Mouse (Mus musculus): ENCODE results near the gene Sdr42e1.

Gene Sdr42e1

DNA sequence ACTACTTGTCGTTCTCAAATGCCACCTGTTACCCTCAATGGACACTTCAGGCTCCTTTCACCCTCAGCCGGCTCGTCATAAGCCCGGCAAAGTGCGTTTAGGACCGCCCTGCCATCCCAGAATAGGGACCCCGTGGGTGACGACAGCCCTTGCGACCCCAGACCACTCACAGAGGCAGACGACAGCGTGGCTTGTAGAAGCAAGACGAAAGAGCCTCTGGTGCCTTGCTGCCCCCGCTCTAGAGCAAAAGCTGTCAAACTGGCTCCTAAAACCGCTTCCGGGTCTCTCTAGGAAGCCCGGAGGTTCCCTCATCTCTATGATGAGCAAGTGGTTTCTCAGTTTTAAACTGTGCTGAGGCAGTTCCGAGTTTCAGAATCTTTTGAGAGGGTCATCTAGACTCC, at the start of gene Sdr42e1:
TSS of gene Sdr42e1 (minus strand) at position 260 of the 401 bp plus-strand sequence.
- DNase-seq (ENCODE audit: low spot score) = peak; percentile 67

- DNase-seq (ENCODE audit: low spot score) = no peak
Observed at GRCm38 (mm10) chr8:117718152-117718860, 44.8 kb upstream of the Sdr42e1 start.

DNA sequence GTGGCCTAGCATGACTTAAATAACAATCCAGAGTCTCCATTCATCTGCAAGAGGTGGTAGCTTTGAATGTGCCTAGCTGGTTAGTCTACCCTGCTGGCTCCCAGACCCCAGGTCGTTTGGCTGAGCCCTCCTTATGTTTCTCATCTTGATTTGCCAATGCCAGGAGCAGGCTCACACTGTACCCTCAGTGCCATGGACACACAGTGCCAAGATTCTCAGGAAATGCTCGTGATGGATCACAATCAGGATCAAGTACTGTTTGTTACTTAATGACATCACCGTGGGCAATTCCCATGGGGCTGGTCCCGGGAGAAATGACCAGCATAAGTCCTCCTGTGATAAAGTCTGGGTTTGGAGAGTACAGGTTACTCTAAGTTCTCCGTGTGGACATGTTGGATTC, 42.4 kb upstream of the Sdr42e1 start:
- DNase-seq (ENCODE audit: low spot score) = no peak

- DNase-seq (ENCODE audit: low spot score) = no peak
Observed at GRCm38 (mm10) chr8:117714604-117715003, 41.1 kb upstream of the Sdr42e1 start.

DNA sequence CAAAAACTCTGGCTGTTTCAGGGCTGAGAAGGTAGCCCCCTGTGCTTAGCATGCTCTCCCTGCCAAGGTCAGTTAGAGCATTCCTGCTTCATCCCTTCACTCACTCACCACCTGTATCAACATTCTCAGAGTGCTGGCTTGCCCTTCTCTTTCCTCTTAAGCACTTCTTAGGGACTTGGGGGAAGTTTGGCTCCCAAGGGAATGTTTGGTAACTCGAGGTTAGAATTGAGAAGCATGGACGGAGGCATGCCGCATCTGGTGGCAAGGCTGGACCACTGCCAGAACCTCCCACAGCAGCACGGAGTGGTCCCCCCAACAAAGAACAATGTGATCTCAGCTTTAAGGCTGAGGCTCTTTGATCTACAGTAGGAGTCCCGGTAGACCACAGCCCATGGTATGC, 38.7 kb upstream of the Sdr42e1 start:
- no peak for DNase-seq (ENCODE audit: low spot score)

DNA sequence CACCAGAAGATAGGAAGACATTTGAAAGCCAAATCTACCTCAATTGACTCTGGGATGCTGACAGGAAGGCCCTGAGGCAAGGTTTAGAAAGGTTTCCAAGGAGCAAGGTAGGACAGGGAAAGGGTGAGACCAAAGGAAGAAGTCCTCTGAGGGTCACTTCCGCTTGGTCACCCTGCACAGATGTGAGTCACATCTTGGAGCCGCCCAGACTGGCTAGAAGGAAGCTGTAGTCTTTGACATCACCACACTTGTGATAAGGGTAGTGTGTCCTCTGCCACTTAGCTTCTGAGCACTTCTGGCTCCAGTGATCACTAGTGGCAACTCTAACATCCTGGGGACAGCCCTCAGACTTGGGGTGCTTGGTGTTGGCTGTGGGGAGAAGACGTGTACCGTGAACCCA, 32.7 kb upstream of the Sdr42e1 start:
- no peak for DNase-seq (ENCODE audit: low spot score)

- no peak for DNase-seq (ENCODE audit: low spot score)
Observed at GRCm38 (mm10) chr8:117702701-117703100, 29.2 kb upstream of the Sdr42e1 start.

- DNase-seq (ENCODE audit: low spot score) = no peak
Observed at GRCm38 (mm10) chr8:117701859-117702258, 28.4 kb upstream of the Sdr42e1 start, which contains the start of gene Hsd17b2. Gene Hsd17b2, plus strand, starts transcription at chr8:117701904.

DNA sequence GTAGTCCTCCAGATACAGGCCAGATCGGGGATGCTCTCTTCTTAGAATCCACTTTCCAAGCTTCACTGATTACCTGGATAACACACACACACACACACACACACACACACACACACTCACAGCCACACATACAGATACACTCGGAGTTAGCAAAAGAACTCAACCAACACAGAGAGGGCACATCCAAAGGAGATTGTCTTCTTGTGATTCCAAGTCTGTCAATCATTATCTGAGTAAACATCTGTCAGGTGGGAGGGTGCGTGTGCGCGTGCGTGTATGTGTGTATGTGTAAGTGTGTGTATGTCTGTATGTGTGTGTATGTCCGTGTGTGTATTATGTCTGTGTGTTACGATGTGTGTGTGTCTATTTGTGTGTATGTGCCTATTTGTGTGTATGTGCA, 27.8 kb upstream of the Sdr42e1 start:
- no peak for DNase-seq (ENCODE audit: low spot score)

GRCm38 (mm10) chr8:117700699-117701098, 27.2 kb upstream of the Sdr42e1 start:
- DNase-seq (ENCODE audit: low spot score) = no peak

DNA sequence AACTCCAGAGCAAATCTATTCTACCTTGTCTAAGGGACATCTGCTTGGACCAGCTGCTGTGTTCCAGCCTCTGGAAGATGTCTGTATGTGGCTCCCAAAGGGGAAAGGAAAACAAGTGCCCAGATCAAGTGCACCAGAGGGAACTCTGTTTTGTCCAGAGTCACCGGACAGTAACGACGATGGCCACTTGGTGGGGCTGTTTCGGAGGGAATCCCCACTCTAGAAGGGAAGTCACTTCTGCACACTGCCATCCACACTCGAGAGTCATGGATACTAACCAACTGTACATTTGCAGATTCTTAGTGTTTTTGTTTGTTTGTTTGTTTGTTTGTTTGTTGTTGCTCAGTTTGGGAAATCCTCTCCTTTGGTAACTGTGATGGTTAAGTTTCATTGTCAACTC, 23.8 kb upstream of the Sdr42e1 start:
- DNase-seq (ENCODE audit: low spot score) = peak; percentile 53

DNA sequence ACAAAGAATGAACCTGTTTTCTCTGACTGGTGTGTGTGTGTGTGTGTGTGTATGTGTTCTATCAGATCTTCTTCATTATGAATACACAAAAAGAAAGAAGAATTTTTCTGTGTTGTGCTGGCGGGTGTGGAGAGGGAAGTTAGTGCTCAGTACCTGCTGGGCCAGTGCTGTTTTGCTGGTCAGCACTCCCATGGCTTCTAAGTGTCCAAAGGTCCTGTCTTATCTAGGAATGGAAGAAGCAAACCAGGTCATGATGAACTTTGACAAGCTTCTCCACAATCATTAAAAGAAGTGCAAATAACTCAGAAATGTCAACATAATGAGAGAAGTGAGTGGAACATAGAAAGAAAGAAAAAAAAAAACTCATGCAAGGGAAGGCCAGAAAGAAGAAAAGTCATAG, 22.1 kb upstream of the Sdr42e1 start:
- DNase-seq (ENCODE audit: low spot score) = no peak

GRCm38 (mm10) chr8:117692131-117692530, 18.6 kb upstream of the Sdr42e1 start:
- no peak for DNase-seq (ENCODE audit: low spot score)

DNA sequence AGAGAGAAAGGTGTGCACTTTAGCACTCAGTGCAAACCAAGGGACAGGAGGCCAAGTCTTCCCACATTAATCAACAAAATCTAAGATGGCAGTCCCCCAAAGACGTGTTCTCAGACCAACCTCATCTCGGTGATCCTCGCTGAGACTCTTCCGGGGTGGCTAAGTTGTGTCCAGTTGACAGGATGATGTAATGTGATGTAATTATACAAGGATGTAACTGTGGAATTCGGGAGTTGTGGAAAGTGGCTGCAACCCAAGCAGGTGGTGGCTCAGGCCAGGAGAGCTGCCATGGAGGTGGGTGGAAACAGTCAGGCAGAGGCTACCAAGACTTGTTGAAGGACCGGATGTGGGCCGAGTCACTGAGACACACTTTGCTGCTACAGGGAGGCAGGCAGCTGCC, 14.4 kb upstream of the Sdr42e1 start:
- DNase-seq (ENCODE audit: low spot score) = no peak

DNA sequence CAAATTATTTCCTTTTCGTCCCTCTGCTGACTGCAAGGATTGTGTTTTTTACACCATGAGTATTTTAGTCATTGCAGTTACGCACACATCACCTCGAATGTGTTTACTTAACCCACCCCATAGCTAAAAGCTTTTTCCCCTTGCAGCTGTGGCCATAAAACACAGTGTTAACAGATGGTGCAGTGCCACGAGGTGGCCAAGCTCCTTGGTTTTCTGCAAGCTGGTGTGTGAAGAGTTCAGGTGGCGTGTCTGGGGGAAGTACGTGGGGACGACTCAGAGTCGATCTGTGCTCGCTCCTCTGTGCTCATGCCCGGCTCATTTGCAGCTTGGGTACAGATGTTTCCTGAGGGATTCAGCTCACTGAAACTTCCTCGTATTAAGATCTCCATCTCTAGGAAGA, 11.0 kb upstream of the Sdr42e1 start:
- DNase-seq (ENCODE audit: low spot score) = peak; percentile 22

GRCm38 (mm10) chr8:117683925-117684472, 10.5 kb upstream of the Sdr42e1 start:
- no peak for DNase-seq (ENCODE audit: low spot score)

GRCm38 (mm10) chr8:117678650-117679049, 5.2 kb upstream of the Sdr42e1 start:
- no peak for DNase-seq (ENCODE audit: low spot score)

GRCm38 (mm10) chr8:117677011-117677410, 3.5 kb upstream of the Sdr42e1 start:
- DNase-seq (ENCODE audit: low spot score) = no peak

- DNase-seq (ENCODE audit: low spot score) = no peak
Observed at GRCm38 (mm10) chr8:117676460-117676859, 3.0 kb upstream of the Sdr42e1 start.

GRCm38 (mm10) chr8:117675171-117675570, 1.7 kb upstream of the Sdr42e1 start:
- no peak for DNase-seq (ENCODE audit: low spot score)

- DNase-seq (ENCODE audit: low spot score) = no peak
Observed at GRCm38 (mm10) chr8:117672558-117672957, 931 bp downstream of the Sdr42e1 start.

DNA sequence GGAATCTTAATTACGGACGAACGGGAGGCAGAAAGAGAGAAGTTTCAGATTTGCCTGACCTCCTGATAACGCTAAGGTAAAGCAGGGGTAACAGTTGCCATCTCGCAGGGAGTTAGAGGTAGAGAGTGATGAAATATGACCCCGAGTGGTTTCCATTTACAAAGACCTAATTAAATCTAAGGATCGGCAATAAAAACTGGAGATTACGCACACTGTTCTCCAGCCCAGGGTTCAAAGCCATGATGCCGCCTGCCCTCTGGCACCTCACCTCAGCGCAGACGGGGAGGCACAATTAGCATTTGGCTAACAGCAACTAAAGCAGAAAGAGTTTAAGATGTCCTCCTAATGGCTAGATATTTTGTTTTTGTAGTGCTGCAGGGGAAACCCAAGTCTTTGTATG, 3.0 kb downstream of the Sdr42e1 start:
- peak; percentile 50 for DNase-seq (ENCODE audit: low spot score)

- DNase-seq (ENCODE audit: low spot score) = no peak
Observed at GRCm38 (mm10) chr8:117667349-117668124, 6.0 kb downstream of the Sdr42e1 start.
